Mouse (Mus musculus): Measurements from ENCODE around the gene Nras. TPM values are rescaled to one million over a fixed set of nuclear protein-coding genes. Genes with fewer than 3 reads are reported as not detected.

Nras gene
- polyA plus RNA-seq (2015; fragmentation: Nextera tagmentation; extraction: Ambion mirVana) = 125 and 134 TPM in 2 replicates

GRCm38 (mm10) chr3:103058207-103059157 lies at the start of gene Nras:
Gene Nras, plus strand, starts transcription at chr3:103058285.
- H3K36me3 ChIP-seq (ENCODE audit: control insufficient read depth, insufficient read depth) = peaks cover 42% of the 10 kb centered on the region
- WGBS = 2% methylated on average over 46 of the region's 46 CpGs
- ATAC-seq = peak; percentile 98

GRCm38 (mm10) chr3:103017350-103017749 lies 40.7 kb upstream of the Nras start:
- Histone ChIP-seq H3K9ac (replicated peaks; ENCODE audit: low read depth, low read length) (no peak overlapping the region), H3K4me3 (replicated peaks; ENCODE audit: low read length) (no peak overlapping the region), H3K36me3 (ENCODE audit: control insufficient read depth, insufficient read depth) (no peaks in the 10 kb centered on the region), H3K27ac (ENCODE audit: low read length) (no peak overlapping the region), H3K4me2 (ENCODE audit: low read length) (no peak overlapping the region), H3K27me3 (replicated peaks; ENCODE audit: control insufficient read depth, insufficient read depth, low read length) (no peaks in the 10 kb centered on the region), H3K9me3 (ENCODE audit: control insufficient read depth, low read length) (no peaks in the 10 kb centered on the region), H3K4me1 (replicated peaks; ENCODE audit: control insufficient read depth, insufficient read depth, low read length) (peaks cover 7% of the 10 kb centered on the region)
- 79% methylated on average over 2 of the region's 2 CpGs for WGBS
- no peak for ATAC-seq

More at GRCm38 (mm10) chr3:103058207-103059157, at the start of gene Nras:
- H3K4me3 ChIP-seq (replicated peaks; ENCODE audit: low read length) = peak within 1 kb of the TSS; percentile 90
- peak within 1 kb of the TSS; percentile 56 for H3K4me2 ChIP-seq (ENCODE audit: low read length)
- H3K4me1 ChIP-seq (replicated peaks; ENCODE audit: control insufficient read depth, insufficient read depth, low read length) = peaks cover 4% of the 10 kb centered on the region; the same call in 1 of the 2 replicates
- no peaks in the 10 kb centered on the region for H3K9me3 ChIP-seq (ENCODE audit: control insufficient read depth, low read length)
- peak within 1 kb of the TSS; percentile 98 for H3K27ac ChIP-seq (ENCODE audit: low read length)
- H3K9ac ChIP-seq (replicated peaks; ENCODE audit: low read depth, low read length) = peak within 1 kb of the TSS; percentile 89
- H3K27me3 ChIP-seq (replicated peaks; ENCODE audit: control insufficient read depth, insufficient read depth, low read length) = no peaks in the 10 kb centered on the region

GRCm38 (mm10) chr3:103019462-103019861 lies 38.6 kb upstream of the Nras start:
- H3K36me3 ChIP-seq (ENCODE audit: control insufficient read depth, insufficient read depth) = no peaks in the 10 kb centered on the region
- H3K4me3 ChIP-seq (replicated peaks; ENCODE audit: low read length) = no peak overlapping the region
- no peak overlapping the region for H3K9ac ChIP-seq (replicated peaks; ENCODE audit: low read depth, low read length)
- 93% methylated on average over 2 of the region's 2 CpGs for WGBS
- H3K27me3 ChIP-seq (replicated peaks; ENCODE audit: control insufficient read depth, insufficient read depth, low read length) = no peaks in the 10 kb centered on the region
- no peak for ATAC-seq
- no peak overlapping the region for H3K27ac ChIP-seq (ENCODE audit: low read length)
- H3K4me1 ChIP-seq (replicated peaks; ENCODE audit: control insufficient read depth, insufficient read depth, low read length) = peaks cover 9% of the 10 kb centered on the region
- peak overlapping the region; percentile 46; the same call in 1 of the 2 replicates for H3K4me2 ChIP-seq (ENCODE audit: low read length)
- no peaks in the 10 kb centered on the region for H3K9me3 ChIP-seq (ENCODE audit: control insufficient read depth, low read length)

DNA sequence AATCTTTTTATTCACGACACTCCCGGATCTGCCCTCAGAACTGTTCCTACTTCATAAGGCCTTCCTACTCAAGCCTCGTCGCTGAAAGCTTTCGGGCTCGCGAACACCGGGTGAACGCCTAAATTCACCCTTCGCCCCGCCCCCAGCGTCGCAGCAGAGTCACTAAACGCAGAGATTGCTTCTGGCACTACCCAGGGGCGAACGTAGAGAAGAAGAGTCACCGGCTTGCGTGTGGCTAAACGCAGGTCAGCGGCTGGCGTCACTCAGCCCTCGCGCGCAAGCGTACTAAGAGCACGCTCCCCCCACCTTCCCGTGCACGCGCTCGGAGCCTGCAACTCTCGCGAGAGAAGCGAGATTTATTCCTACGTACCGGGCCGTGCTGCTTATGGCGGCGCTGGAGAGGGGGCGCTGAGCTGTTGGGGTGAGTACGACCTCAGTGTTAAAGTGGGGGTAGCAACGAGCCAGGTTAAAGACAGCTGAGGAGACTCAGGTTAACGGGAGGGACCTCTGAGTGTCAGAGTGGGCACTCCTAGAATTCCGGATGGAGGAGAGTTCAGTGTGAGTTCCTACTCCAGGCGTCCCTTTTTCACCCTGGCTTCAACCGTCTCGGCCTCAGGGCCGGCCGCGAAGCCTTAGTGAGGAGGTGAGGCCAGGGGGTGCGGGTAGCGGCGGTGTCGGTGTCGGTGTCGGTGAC lies 37.7 kb upstream of the Nras start, which contains the start of gene Csde1:
Csde1 (plus strand) TSS at position 178 of the 694 bp plus-strand sequence.
- Histone ChIP-seq H3K36me3 (ENCODE audit: control insufficient read depth, insufficient read depth) (no peaks in the 10 kb centered on the region), H3K27me3 (replicated peaks; ENCODE audit: control insufficient read depth, insufficient read depth, low read length) (no peaks in the 10 kb centered on the region), H3K4me3 (replicated peaks; ENCODE audit: low read length) (peak within 1 kb of the TSS; percentile 87), H3K9me3 (ENCODE audit: control insufficient read depth, low read length) (no peaks in the 10 kb centered on the region), H3K9ac (replicated peaks; ENCODE audit: low read depth, low read length) (peak within 1 kb of the TSS; percentile 98), H3K4me2 (ENCODE audit: low read length) (peak within 1 kb of the TSS; percentile 63), H3K27ac (ENCODE audit: low read length) (peak within 1 kb of the TSS; percentile 97), H3K4me1 (replicated peaks; ENCODE audit: control insufficient read depth, insufficient read depth, low read length) (peaks cover 9% of the 10 kb centered on the region)
- WGBS = under 1% methylated on average over 55 of the region's 55 CpGs
- peak; percentile 93 for ATAC-seq

GRCm38 (mm10) chr3:103020943-103021638 lies 37.0 kb upstream of the Nras start:
- Histone ChIP-seq H3K4me2 (ENCODE audit: low read length) (peak overlapping the region; percentile 63), H3K4me1 (replicated peaks; ENCODE audit: control insufficient read depth, insufficient read depth, low read length) (peaks cover 9% of the 10 kb centered on the region), H3K9me3 (ENCODE audit: control insufficient read depth, low read length) (no peaks in the 10 kb centered on the region), H3K36me3 (ENCODE audit: control insufficient read depth, insufficient read depth) (no peaks in the 10 kb centered on the region), H3K4me3 (replicated peaks; ENCODE audit: low read length) (peak overlapping the region; percentile 87), H3K27me3 (replicated peaks; ENCODE audit: control insufficient read depth, insufficient read depth, low read length) (no peaks in the 10 kb centered on the region), H3K27ac (ENCODE audit: low read length) (peak overlapping the region; percentile 97), H3K9ac (replicated peaks; ENCODE audit: low read depth, low read length) (peak overlapping the region; percentile 98)
- peak; percentile 95 for ATAC-seq
- under 1% methylated on average over 35 of the region's 37 CpGs for WGBS

DNA sequence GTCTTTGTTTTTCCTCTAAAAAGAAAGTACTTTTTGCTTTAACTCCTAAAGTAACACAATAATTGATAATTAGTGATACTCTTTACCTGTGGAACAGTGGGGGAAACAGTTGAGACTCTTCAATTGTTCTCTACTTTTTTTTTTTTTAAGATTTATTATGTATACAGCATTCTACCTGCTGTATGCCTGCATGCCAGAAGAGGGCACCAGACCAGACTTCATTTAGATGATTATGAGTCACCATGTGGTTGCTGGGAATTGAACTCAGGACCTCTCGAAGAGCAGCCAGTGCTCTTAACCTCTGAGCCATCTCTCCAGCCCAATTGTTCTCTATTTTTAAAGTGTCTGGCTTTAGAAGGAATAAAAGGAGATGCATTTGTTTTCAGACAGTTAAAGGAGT lies 31.9 kb upstream of the Nras start:
- 94% methylated on average over 1 of the region's 1 CpGs for WGBS
- H3K4me3 ChIP-seq (replicated peaks; ENCODE audit: low read length) = no peak overlapping the region
- peaks cover 9% of the 10 kb centered on the region for H3K4me1 ChIP-seq (replicated peaks; ENCODE audit: control insufficient read depth, insufficient read depth, low read length)

GRCm38 (mm10) chr3:103040285-103040684 lies 17.8 kb upstream of the Nras start:
- H3K9ac ChIP-seq (replicated peaks; ENCODE audit: low read depth, low read length) = no peak overlapping the region
- H3K27me3 ChIP-seq (replicated peaks; ENCODE audit: control insufficient read depth, insufficient read depth, low read length) = no peaks in the 10 kb centered on the region
- 96% methylated on average over 6 of the region's 6 CpGs for WGBS
- no peak overlapping the region for H3K27ac ChIP-seq (ENCODE audit: low read length)
- H3K4me3 ChIP-seq (replicated peaks; ENCODE audit: low read length) = no peak overlapping the region
- no peak for ATAC-seq
- H3K4me1 ChIP-seq (replicated peaks; ENCODE audit: control insufficient read depth, insufficient read depth, low read length) = no peaks in the 10 kb centered on the region
- no peak overlapping the region for H3K4me2 ChIP-seq (ENCODE audit: low read length)
- H3K9me3 ChIP-seq (ENCODE audit: control insufficient read depth, low read length) = no peaks in the 10 kb centered on the region
- peaks cover 29% of the 10 kb centered on the region for H3K36me3 ChIP-seq (ENCODE audit: control insufficient read depth, insufficient read depth)

More for the DNA sequence above, 31.9 kb upstream of the Nras start:
- ATAC-seq = no peak
- H3K9ac ChIP-seq (replicated peaks; ENCODE audit: low read depth, low read length) = no peak overlapping the region
- no peak overlapping the region for H3K27ac ChIP-seq (ENCODE audit: low read length)
- no peaks in the 10 kb centered on the region for H3K27me3 ChIP-seq (replicated peaks; ENCODE audit: control insufficient read depth, insufficient read depth, low read length)
- H3K36me3 ChIP-seq (ENCODE audit: control insufficient read depth, insufficient read depth) = peaks cover 13% of the 10 kb centered on the region
- H3K9me3 ChIP-seq (ENCODE audit: control insufficient read depth, low read length) = no peaks in the 10 kb centered on the region
- no peak overlapping the region for H3K4me2 ChIP-seq (ENCODE audit: low read length)

DNA sequence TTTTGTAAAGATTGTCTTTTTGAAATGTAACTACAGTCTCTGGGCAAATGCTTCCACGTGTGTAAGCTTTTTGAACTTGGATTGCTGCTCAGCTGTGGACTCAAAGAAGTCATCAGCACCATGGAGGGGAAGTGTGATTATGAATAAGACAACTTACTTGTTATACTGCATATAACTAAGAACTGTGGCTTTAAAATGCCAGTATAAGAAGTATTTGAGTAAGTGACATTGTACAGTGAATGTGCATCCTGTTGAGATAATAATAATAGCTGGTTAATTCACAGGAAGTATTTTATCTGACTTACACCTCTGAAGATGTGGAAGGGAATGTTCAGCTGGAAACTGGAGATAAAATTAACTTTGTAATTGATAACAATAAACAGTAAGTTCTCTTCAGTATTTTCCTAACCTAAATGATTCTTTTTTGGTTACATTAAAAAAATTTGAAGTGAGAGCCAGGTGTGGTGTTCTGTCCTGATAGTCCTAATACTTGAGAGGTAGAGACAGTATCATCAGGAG lies 17.2 kb upstream of the Nras start:
- no peak overlapping the region for H3K4me3 ChIP-seq (replicated peaks; ENCODE audit: low read length)
- H3K36me3 ChIP-seq (ENCODE audit: control insufficient read depth, insufficient read depth) = peaks cover 33% of the 10 kb centered on the region
- H3K4me2 ChIP-seq (ENCODE audit: low read length) = no peak overlapping the region
- H3K9ac ChIP-seq (replicated peaks; ENCODE audit: low read depth, low read length) = no peak overlapping the region
- no peaks in the 10 kb centered on the region for H3K27me3 ChIP-seq (replicated peaks; ENCODE audit: control insufficient read depth, insufficient read depth, low read length)
- H3K4me1 ChIP-seq (replicated peaks; ENCODE audit: control insufficient read depth, insufficient read depth, low read length) = no peaks in the 10 kb centered on the region
- H3K9me3 ChIP-seq (ENCODE audit: control insufficient read depth, low read length) = no peaks in the 10 kb centered on the region
- WGBS = 87% methylated on average over 1 of the region's 1 CpGs
- no peak overlapping the region for H3K27ac ChIP-seq (ENCODE audit: low read length)
- no peak for ATAC-seq

Data from forebrain, embryonic 16.5 days (tissue).